In the genomic region with DNA sequence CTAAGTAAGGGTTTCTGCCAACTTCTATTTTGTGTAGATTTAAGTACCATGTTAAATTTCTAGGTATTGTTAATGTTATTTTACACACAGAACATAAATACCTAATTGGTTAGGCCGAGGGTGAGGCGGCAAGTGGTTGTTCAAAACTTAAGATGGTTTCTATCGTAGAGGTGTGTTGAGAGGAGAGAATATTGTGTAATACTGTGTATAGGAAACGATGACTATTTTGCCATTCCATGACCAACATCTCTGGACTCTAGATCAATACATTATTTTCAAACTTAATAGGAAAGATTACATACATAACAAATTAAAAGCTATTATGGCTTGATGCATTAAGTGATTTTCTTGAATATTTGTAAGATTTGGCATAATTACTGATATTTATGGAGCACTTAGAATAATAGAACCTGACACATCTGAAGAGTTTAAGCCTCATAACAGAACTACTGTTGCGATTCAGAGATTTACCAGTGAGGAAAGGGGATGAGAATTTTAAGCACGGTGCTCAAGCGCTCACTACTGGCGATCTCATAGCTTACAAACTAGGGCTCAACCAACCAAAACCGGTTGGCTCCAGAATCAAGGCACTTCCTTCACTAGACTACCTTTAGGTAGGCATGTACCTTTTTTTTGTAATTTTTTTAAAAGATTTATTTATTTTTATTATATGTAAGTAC, we compare ENCODE assay signal across 8 mouse cellular contexts. TPM values are rescaled to one million over a fixed set of nuclear protein-coding genes. Genes with fewer than 3 reads are reported as not detected.
DNase-seq lines count a peak whose midpoint lies in the region; ATAC-seq lines count a peak whose summit lies in the region.

No protein-coding gene starts in this region.

- peak overlapping the region; percentile 60 for H3K4me2 ChIP-seq in hindbrain, embryonic 16.5 days (ENCODE audit: low read length)
- H3K4me2 ChIP-seq in midbrain, embryonic 11.5 days = peak overlapping the region; percentile 52

- H3K36me3 ChIP-seq in hindbrain, embryonic 16.5 days (ENCODE audit: control insufficient read depth, insufficient read depth, low read length) = no peaks in the 10 kb centered on the region
- no peaks in the 10 kb centered on the region for H3K36me3 ChIP-seq in midbrain, embryonic 11.5 days (ENCODE audit: control insufficient read depth, insufficient read depth, low read length)

- intact Hi-C loops in left cerebral cortex, postnatal 10 days (cut with DNase I) = loop anchor here (10.0 kb wide), 1 partner anchor 247 kb away; no protein-coding TSS in a partner anchor

- ATAC-seq in hindbrain, embryonic 16.5 days = no peak
- ATAC-seq in midbrain, embryonic 11.5 days (ENCODE audit: low FRiP score) = no peak
- ATAC-seq in cerebellum, adult (ENCODE audit: insufficient number of reproducible peaks, low FRiP score, low TSS enrichment) = no peak

- no peaks in the 10 kb centered on the region for H3K27me3 ChIP-seq in hindbrain, embryonic 16.5 days (replicated peaks; ENCODE audit: control insufficient read depth, insufficient read depth, low read length)
- no peaks in the 10 kb centered on the region for H3K27me3 ChIP-seq in midbrain, embryonic 11.5 days (ENCODE audit: control insufficient read depth, insufficient read depth, low read length)

- H3K27ac ChIP-seq in hindbrain, embryonic 16.5 days (ENCODE audit: low read depth, low read length) = no peak overlapping the region
- no peak overlapping the region for H3K27ac ChIP-seq in midbrain, embryonic 11.5 days (ENCODE audit: low read depth, low read length)

- no peaks in the 10 kb centered on the region; the same call in none of the 2 replicates for H3K4me1 ChIP-seq in hindbrain, embryonic 16.5 days (ENCODE audit: control insufficient read depth, insufficient read depth, low read depth, low read length)
- H3K4me1 ChIP-seq in midbrain, embryonic 11.5 days (ENCODE audit: control insufficient read depth, insufficient read depth, low read length) = no peaks in the 10 kb centered on the region; the same call in 1 of the 2 replicates

- H3K4me3 ChIP-seq in hindbrain, embryonic 16.5 days (ENCODE audit: low read length) = peak overlapping the region; percentile 60
- H3K4me3 ChIP-seq in midbrain, embryonic 11.5 days (ENCODE audit: low read depth, low read length) = peak overlapping the region; percentile 60

- 52% methylated on average over 9 of the region's 9 CpGs for WGBS in hindbrain, embryonic 16.5 days
- WGBS in midbrain, embryonic 11.5 days = 57% methylated on average over 9 of the region's 9 CpGs

- peak; percentile 6 for DNase-seq in kidney, adult 11 months
- DNase-seq in kidney, adult 18-20 months = no peak
- DNase-seq in R1 (ENCODE audit: low read depth, low spot score) = peak; percentile 26
- DNase-seq in midbrain, embryonic 11.5 days (ENCODE audit: low spot score, missing footprints) = peak; percentile 81
- DNase-seq in left cerebral cortex, postnatal 10 days (ENCODE audit: extremely low spot score in 1 of 2, low spot score in 2 of 2) = no peak
- DNase-seq in urinary bladder, postnatal 10 days (ENCODE audit: low spot score) = no peak

- no peak overlapping the region for H3K9ac ChIP-seq in hindbrain, embryonic 16.5 days (ENCODE audit: low read depth, low read length)
- H3K9ac ChIP-seq in midbrain, embryonic 11.5 days (ENCODE audit: low read length) = peak overlapping the region; percentile 74; the same call in 1 of the 2 replicates

- no peaks in the 10 kb centered on the region for H3K9me3 ChIP-seq in hindbrain, embryonic 16.5 days (ENCODE audit: control insufficient read depth, low read length)
- H3K9me3 ChIP-seq in midbrain, embryonic 11.5 days (ENCODE audit: control insufficient read depth, low read length) = no peaks in the 10 kb centered on the region

RNA-seq across cellular contexts. Expression of a gene that starts 1.7 kb away (rescaled TPM):
- polyA plus RNA-seq in hindbrain, embryonic 16.5 days (2015; fragmentation: Nextera tagmentation; extraction: Ambion mirVana) = 247 and 258 TPM in 2 replicates
- 345 and 352 TPM in 2 replicates for polyA plus RNA-seq in midbrain, embryonic 11.5 days (2014; fragmentation: Nextera tagmentation; extraction: Ambion mirVana)
- 100 to 1,000 TPM; 162 to 163 TPM for total RNA-seq in left cerebral cortex, postnatal 10 days (2021)

Comparison
In these comparisons a context has a peak if more than half of its experiments do, and no peak if none do; other contexts are left out.
1. DNase-seq: peak in kidney, adult 11 months (single experiment), R1 (single experiment) and midbrain, embryonic 11.5 days (single experiment); none in kidney, adult 18-20 months (single experiment), left cerebral cortex, postnatal 10 days (0 of 2) and urinary bladder, postnatal 10 days (single experiment).